Mouse (Mus musculus): ENCODE measurements at regions not wholly inside any gene's neighbourhood (a gene's known extent, or its start where the extent isn't known, plus 50 kb on each side); places are given as distances from the start of the nearest gene placed in this dataset.

GRCm38 (mm10) chr3:56859841-56860240 is 441.9 kb downstream of the Tm4sf1 start:
- Histone ChIP-seq H3K27ac (ENCODE audit: low read depth, low read length) (no peak overlapping the region), H3K4me3 (ENCODE audit: low read length) (no peak overlapping the region), H3K36me3 (ENCODE audit: control insufficient read depth, insufficient read depth, low read length) (no peaks in the 10 kb centered on the region), H3K27me3 (ENCODE audit: control insufficient read depth, insufficient read depth, low read length) (no peaks in the 10 kb centered on the region), H3K9ac (ENCODE audit: low read depth, low read length) (no peak overlapping the region), H3K4me2 (replicated peaks; ENCODE audit: low read depth, low read length) (no peak overlapping the region), H3K9me3 (ENCODE audit: control insufficient read depth, low read length) (no peaks in the 10 kb centered on the region), H3K4me1 (ENCODE audit: control insufficient read depth, insufficient read depth, low read length) (no peaks in the 10 kb centered on the region)
- no peak for ATAC-seq (ENCODE audit: low FRiP score, low TSS enrichment)
- 95% methylated on average over 9 of the region's 9 CpGs for WGBS

GRCm38 (mm10) chr3:56845462-56845770 is 456.4 kb downstream of the Tm4sf1 start:
- Histone ChIP-seq H3K4me3 (ENCODE audit: low read length) (no peak overlapping the region), H3K27me3 (ENCODE audit: control insufficient read depth, insufficient read depth, low read length) (no peaks in the 10 kb centered on the region), H3K36me3 (ENCODE audit: control insufficient read depth, insufficient read depth, low read length) (no peaks in the 10 kb centered on the region), H3K9me3 (ENCODE audit: control insufficient read depth, low read length) (no peaks in the 10 kb centered on the region), H3K27ac (ENCODE audit: low read depth, low read length) (no peak overlapping the region), H3K4me1 (ENCODE audit: control insufficient read depth, insufficient read depth, low read length) (no peaks in the 10 kb centered on the region), H3K9ac (ENCODE audit: low read depth, low read length) (no peak overlapping the region), H3K4me2 (replicated peaks; ENCODE audit: low read depth, low read length) (no peak overlapping the region)
- ATAC-seq (ENCODE audit: low FRiP score, low TSS enrichment): no peak
- WGBS: 90% methylated on average over 1 of the region's 1 CpGs

- Histone ChIP-seq H3K9ac (ENCODE audit: low read depth, low read length) (no peak overlapping the region), H3K27ac (ENCODE audit: low read depth, low read length) (no peak overlapping the region), H3K36me3 (ENCODE audit: control insufficient read depth, insufficient read depth, low read length) (no peaks in the 10 kb centered on the region), H3K27me3 (ENCODE audit: control insufficient read depth, insufficient read depth, low read length) (no peaks in the 10 kb centered on the region), H3K4me1 (ENCODE audit: control insufficient read depth, insufficient read depth, low read length) (no peaks in the 10 kb centered on the region), H3K4me3 (ENCODE audit: low read length) (no peak overlapping the region), H3K9me3 (ENCODE audit: control insufficient read depth, low read length) (no peaks in the 10 kb centered on the region), H3K4me2 (replicated peaks; ENCODE audit: low read depth, low read length) (no peak overlapping the region)
- 64% methylated on average over 6 of the region's 6 CpGs for WGBS
- no peak for ATAC-seq (ENCODE audit: low FRiP score, low TSS enrichment)
These were observed 456.9 kb downstream of the Tm4sf1 start for GRCm38 (mm10) chr3:56844681-56845461.

- H3K36me3 ChIP-seq (ENCODE audit: control insufficient read depth, insufficient read depth, low read length): no peaks in the 10 kb centered on the region
- H3K9me3 ChIP-seq (ENCODE audit: control insufficient read depth, low read length): no peaks in the 10 kb centered on the region
- H3K4me1 ChIP-seq (ENCODE audit: control insufficient read depth, insufficient read depth, low read length): no peaks in the 10 kb centered on the region
- no peak overlapping the region for H3K4me3 ChIP-seq (ENCODE audit: low read length)
- no peak for ATAC-seq (ENCODE audit: low FRiP score, low TSS enrichment)
- H3K9ac ChIP-seq (ENCODE audit: low read depth, low read length): no peak overlapping the region
- 82% methylated on average over 3 of the region's 3 CpGs for WGBS
- no peak overlapping the region for H3K27ac ChIP-seq (ENCODE audit: low read depth, low read length)
- no peaks in the 10 kb centered on the region for H3K27me3 ChIP-seq (ENCODE audit: control insufficient read depth, insufficient read depth, low read length)
- H3K4me2 ChIP-seq (replicated peaks; ENCODE audit: low read depth, low read length): no peak overlapping the region
These were observed 464.6 kb downstream of the Tm4sf1 start for GRCm38 (mm10) chr3:56837176-56837575.

- H3K4me1 ChIP-seq (ENCODE audit: control insufficient read depth, insufficient read depth, low read length): no peaks in the 10 kb centered on the region
- 84% methylated on average over 4 of the region's 4 CpGs for WGBS
- H3K36me3 ChIP-seq (ENCODE audit: control insufficient read depth, insufficient read depth, low read length): no peaks in the 10 kb centered on the region
- no peak overlapping the region for H3K9ac ChIP-seq (ENCODE audit: low read depth, low read length)
- no peak overlapping the region for H3K27ac ChIP-seq (ENCODE audit: low read depth, low read length)
- no peaks in the 10 kb centered on the region for H3K9me3 ChIP-seq (ENCODE audit: control insufficient read depth, low read length)
- no peak for ATAC-seq (ENCODE audit: low FRiP score, low TSS enrichment)
- no peak overlapping the region for H3K4me2 ChIP-seq (replicated peaks; ENCODE audit: low read depth, low read length)
- H3K27me3 ChIP-seq (ENCODE audit: control insufficient read depth, insufficient read depth, low read length): no peaks in the 10 kb centered on the region
- no peak overlapping the region for H3K4me3 ChIP-seq (ENCODE audit: low read length)
These were observed 471.3 kb downstream of the Tm4sf1 start for GRCm38 (mm10) chr3:56830315-56831097.

- Histone ChIP-seq H3K27ac (ENCODE audit: low read depth, low read length) (no peak overlapping the region), H3K27me3 (ENCODE audit: control insufficient read depth, insufficient read depth, low read length) (no peaks in the 10 kb centered on the region), H3K9me3 (ENCODE audit: control insufficient read depth, low read length) (no peaks in the 10 kb centered on the region), H3K9ac (ENCODE audit: low read depth, low read length) (no peak overlapping the region), H3K4me2 (replicated peaks; ENCODE audit: low read depth, low read length) (no peak overlapping the region), H3K36me3 (ENCODE audit: control insufficient read depth, insufficient read depth, low read length) (no peaks in the 10 kb centered on the region), H3K4me1 (ENCODE audit: control insufficient read depth, insufficient read depth, low read length) (no peaks in the 10 kb centered on the region), H3K4me3 (ENCODE audit: low read length) (no peak overlapping the region)
- no peak for ATAC-seq (ENCODE audit: low FRiP score, low TSS enrichment)
- WGBS: 89% methylated on average over 4 of the region's 4 CpGs
These were observed 477.6 kb downstream of the Tm4sf1 start for GRCm38 (mm10) chr3:56824157-56824556.

GRCm38 (mm10) chr3:56810548-56811071 is 491.2 kb downstream of the Tm4sf1 start:
- Histone ChIP-seq H3K9ac (ENCODE audit: low read depth, low read length) (no peak overlapping the region), H3K36me3 (ENCODE audit: control insufficient read depth, insufficient read depth, low read length) (no peaks in the 10 kb centered on the region), H3K4me3 (ENCODE audit: low read length) (no peak overlapping the region), H3K9me3 (ENCODE audit: control insufficient read depth, low read length) (no peaks in the 10 kb centered on the region), H3K4me1 (ENCODE audit: control insufficient read depth, insufficient read depth, low read length) (no peaks in the 10 kb centered on the region), H3K4me2 (replicated peaks; ENCODE audit: low read depth, low read length) (no peak overlapping the region), H3K27ac (ENCODE audit: low read depth, low read length) (no peak overlapping the region), H3K27me3 (ENCODE audit: control insufficient read depth, insufficient read depth, low read length) (no peaks in the 10 kb centered on the region)
- WGBS: 88% methylated on average over 1 of the region's 1 CpGs
- no peak for ATAC-seq (ENCODE audit: low FRiP score, low TSS enrichment)

- Histone ChIP-seq H3K4me2 (replicated peaks; ENCODE audit: low read depth, low read length) (no peak overlapping the region), H3K4me1 (ENCODE audit: control insufficient read depth, insufficient read depth, low read length) (no peaks in the 10 kb centered on the region), H3K36me3 (ENCODE audit: control insufficient read depth, insufficient read depth, low read length) (no peaks in the 10 kb centered on the region), H3K9ac (ENCODE audit: low read depth, low read length) (no peak overlapping the region), H3K4me3 (ENCODE audit: low read length) (no peak overlapping the region), H3K27ac (ENCODE audit: low read depth, low read length) (no peak overlapping the region), H3K9me3 (ENCODE audit: control insufficient read depth, low read length) (no peaks in the 10 kb centered on the region), H3K27me3 (ENCODE audit: control insufficient read depth, insufficient read depth, low read length) (no peaks in the 10 kb centered on the region)
- no peak for ATAC-seq (ENCODE audit: low FRiP score, low TSS enrichment)
- WGBS: 43% methylated on average over 1 of the region's 1 CpGs
These were observed 508.7 kb downstream of the Tm4sf1 start for GRCm38 (mm10) chr3:56793054-56793453.

GRCm38 (mm10) chr3:56789155-56789554 is 512.6 kb downstream of the Tm4sf1 start:
- no peak overlapping the region for H3K9ac ChIP-seq (ENCODE audit: low read depth, low read length)
- ATAC-seq (ENCODE audit: low FRiP score, low TSS enrichment): no peak
- 46% methylated on average over 3 of the region's 3 CpGs for WGBS
- H3K27me3 ChIP-seq (ENCODE audit: control insufficient read depth, insufficient read depth, low read length): no peaks in the 10 kb centered on the region
- no peaks in the 10 kb centered on the region for H3K4me1 ChIP-seq (ENCODE audit: control insufficient read depth, insufficient read depth, low read length)
- H3K4me3 ChIP-seq (ENCODE audit: low read length): no peak overlapping the region
- no peaks in the 10 kb centered on the region for H3K36me3 ChIP-seq (ENCODE audit: control insufficient read depth, insufficient read depth, low read length)
- no peak overlapping the region for H3K27ac ChIP-seq (ENCODE audit: low read depth, low read length)
- no peak overlapping the region for H3K4me2 ChIP-seq (replicated peaks; ENCODE audit: low read depth, low read length)
- no peaks in the 10 kb centered on the region for H3K9me3 ChIP-seq (ENCODE audit: control insufficient read depth, low read length)

All from kidney, embryonic 14.5 days (tissue).